Mouse (Mus musculus): Measurements from ENCODE around the gene Slc1a5.

Gene Slc1a5

GRCm38 (mm10) chr7:16804409-16805028 lies 23.4 kb downstream of the Slc1a5 start:
- no peak for TF ChIP-seq GATA4 (IDR thresholded peaks at IDR 0.05; ENCODE audit: insufficient replicate concordance, low read length)

GRCm38 (mm10) chr7:16807936-16808335 lies 26.8 kb downstream of the Slc1a5 start:
- TF ChIP-seq GATA4 (IDR thresholded peaks at IDR 0.05; ENCODE audit: insufficient replicate concordance, low read length) = no peak

- TF ChIP-seq GATA4 (IDR thresholded peaks at IDR 0.05; ENCODE audit: insufficient replicate concordance, low read length) = no peak
Measured at GRCm38 (mm10) chr7:16808647-16809046, 27.5 kb downstream of the Slc1a5 start.

GRCm38 (mm10) chr7:16809739-16810138 lies 28.6 kb downstream of the Slc1a5 start:
- no peak for TF ChIP-seq GATA4 (IDR thresholded peaks at IDR 0.05; ENCODE audit: insufficient replicate concordance, low read length)

GRCm38 (mm10) chr7:16810399-16810919 lies 29.3 kb downstream of the Slc1a5 start:
- TF ChIP-seq GATA4 (IDR thresholded peaks at IDR 0.05; ENCODE audit: insufficient replicate concordance, low read length) = no peak

- no peak for TF ChIP-seq GATA4 (IDR thresholded peaks at IDR 0.05; ENCODE audit: insufficient replicate concordance, low read length)
Measured at GRCm38 (mm10) chr7:16810920-16811648, 29.9 kb downstream of the Slc1a5 start.

GRCm38 (mm10) chr7:16811649-16812070 lies 30.5 kb downstream of the Slc1a5 start:
- TF ChIP-seq GATA4 (IDR thresholded peaks at IDR 0.05; ENCODE audit: insufficient replicate concordance, low read length) = no peak

- TF ChIP-seq GATA4 (IDR thresholded peaks at IDR 0.05; ENCODE audit: insufficient replicate concordance, low read length) = no peak
Measured at GRCm38 (mm10) chr7:16812505-16812904, 31.4 kb downstream of the Slc1a5 start.

- TF ChIP-seq GATA4 (IDR thresholded peaks at IDR 0.05; ENCODE audit: insufficient replicate concordance, low read length) = no peak
Measured at GRCm38 (mm10) chr7:16815351-16815941, 34.3 kb downstream of the Slc1a5 start, which contains the start of gene Strn4. Gene Strn4 (plus strand): TSS chr7:16815889.

- TF ChIP-seq GATA4 (IDR thresholded peaks at IDR 0.05; ENCODE audit: insufficient replicate concordance, low read length) = no peak
Measured at GRCm38 (mm10) chr7:16816078-16816474, 34.9 kb downstream of the Slc1a5 start.

- TF ChIP-seq GATA4 (IDR thresholded peaks at IDR 0.05; ENCODE audit: insufficient replicate concordance, low read length) = no peak
Measured at GRCm38 (mm10) chr7:16816475-16817122, 35.5 kb downstream of the Slc1a5 start, which contains the start of gene Fkrp. Gene Fkrp (minus strand): TSS chr7:16816732.

- TF ChIP-seq GATA4 (IDR thresholded peaks at IDR 0.05; ENCODE audit: insufficient replicate concordance, low read length) = no peak
Measured at GRCm38 (mm10) chr7:16817693-16818092, 36.6 kb downstream of the Slc1a5 start.

- TF ChIP-seq GATA4 (IDR thresholded peaks at IDR 0.05; ENCODE audit: insufficient replicate concordance, low read length) = no peak
Measured at GRCm38 (mm10) chr7:16819794-16820193, 38.7 kb downstream of the Slc1a5 start.

- TF ChIP-seq GATA4 (IDR thresholded peaks at IDR 0.05; ENCODE audit: insufficient replicate concordance, low read length) = no peak
Measured at GRCm38 (mm10) chr7:16820271-16820763, 39.2 kb downstream of the Slc1a5 start.

- no peak for TF ChIP-seq GATA4 (IDR thresholded peaks at IDR 0.05; ENCODE audit: insufficient replicate concordance, low read length)
Measured at GRCm38 (mm10) chr7:16821091-16821490, 40.0 kb downstream of the Slc1a5 start.

All from liver, adult (tissue).